Mouse (Mus musculus) small intestine, adult 2 months (tissue): ENCODE data around the gene Pcyt1b. TPM values are rescaled to one million over a fixed set of nuclear protein-coding genes. Genes with fewer than 3 reads are reported as not detected.

Experiments used
- H3K27ac ChIP-seq: fragments of 200-500 bp; 2 replicates; pipeline ENCODE4 v1.5.1; 2012; ENCODE audit warnings: low read depth, low read length, control low read depth, inconsistent platforms; ENCODE audit not compliant: insufficient read depth
- H3K27me3 ChIP-seq: fragments of 200-500 bp; 2 replicates; pipeline ENCODE4 v1.6.1; 2012; ENCODE audit warnings: mild to moderate bottlenecking, moderate library complexity, low read length, inconsistent platforms; ENCODE audit not compliant: control insufficient read depth, insufficient read depth
- H3K36me3 ChIP-seq: fragments of 200-500 bp; 2 replicates; pipeline ENCODE4 v1.6.1; 2012; ENCODE audit warnings: mild to moderate bottlenecking, low read length, control low read depth, inconsistent platforms; ENCODE audit not compliant: control insufficient read depth, insufficient read depth
- H3K4me1 ChIP-seq: fragments of 200-500 bp; 2 replicates; pipeline ENCODE4 v1.6.1; 2012; ENCODE audit warnings: low read length, inconsistent platforms, mixed read lengths; ENCODE audit not compliant: control insufficient read depth, insufficient read depth, insufficient read length
- H3K4me3 ChIP-seq: fragments of 200-500 bp; 2 replicates; pipeline ENCODE4 v1.5.1; 2012; ENCODE audit warnings: low read depth, mild to moderate bottlenecking, control low read depth, inconsistent platforms, low read length, moderate library complexity
- CTCF ChIP-seq: fragments of 200-500 bp; IDR thresholded peaks from 2 replicates; pipeline ENCODE4 v1.5.1; 2012; ENCODE audit warnings: low read depth, mild to moderate bottlenecking, control low read depth, inconsistent platforms, low read length, moderate library complexity, mixed read lengths; ENCODE audit not compliant: insufficient replicate concordance, insufficient read length; ENCODE audit errors: extremely low read depth
- POLR2A ChIP-seq: fragments of 200-500 bp; IDR thresholded peaks from 2 replicates; pipeline ENCODE4 v1.6.1; 2012; ENCODE audit warnings: low read depth, mild to moderate bottlenecking, control low read depth, inconsistent platforms, low read length, moderate library complexity
- polyA plus RNA-seq: library from polyadenylated mRNA; depleted of rRNA; stranded (reverse); fragments of >200 nt; gene quantifications from 2 replicates; pipeline ENCODE4 v1.2.3, GENCODE M21; 2012; rRNA removed

Gene Pcyt1b
- polyA plus RNA-seq, 1 experiment, result 0.05 TPM

- TF ChIP-seq CTCF (peak; percentile 35; the same call in 1 of the 2 replicates), POLR2A (no peak)
- Histone ChIP-seq H3K27me3 (no peaks in the 10 kb centered on the region), H3K4me1 (no peaks in the 10 kb centered on the region), H3K36me3 (no peaks in the 10 kb centered on the region), H3K27ac (no peak overlapping the region), H3K4me3 (no peak overlapping the region)
Measured at GRCm38 (mm10) chrX:93793168-93793567, 138.5 kb downstream of the Pcyt1b start.

Other genes starting within 250 kb of the Pcyt1b start
- 0.15 and 0.20 TPM in 2 replicates for gene Pola1, start 22.7 kb upstream of the Pcyt1b start, polyA plus RNA-seq
- gene Pdk3, start 177.3 kb downstream of the Pcyt1b start, polyA plus RNA-seq, result 5.3 and 13.0 TPM in 2 replicates